Comparison of ENCODE assay signal across 10 mouse cellular contexts in genomic region chr17:86499359-86500045, GRCm38 (mm10). TPM values are rescaled to one million over a fixed set of nuclear protein-coding genes. Genes with fewer than 3 reads are reported as not detected.
DNase-seq lines count a peak whose midpoint lies in the region; ATAC-seq and TF ChIP-seq lines count a peak whose summit lies in the region.
"Had no signal": no experiment of that assay in that cellular context is flagged by ENCODE, and none has a peak within 500 bp of the region (broad histone marks: within the 10 kb centered on the region; RNA-seq: fewer than 3 reads in every experiment).

No protein-coding gene starts in this region.

- WGBS in heart, embryonic 14.5 days = 59% methylated on average over 15 of the region's 15 CpGs
- 51% methylated on average over 15 of the region's 15 CpGs for WGBS in stomach, postnatal 0 days

- peaks cover 6% of the 10 kb centered on the region for H3K36me3 ChIP-seq in heart, embryonic 14.5 days (ENCODE audit: control insufficient read depth, insufficient read depth, low read length)
- H3K36me3 ChIP-seq in stomach, postnatal 0 days (ENCODE audit: control insufficient read depth, insufficient read depth, low read length) = no peaks in the 10 kb centered on the region

- H3K27ac ChIP-seq in heart, embryonic 14.5 days (replicated peaks in 1 of 2; ENCODE audit: control insufficient read depth in 1 of 2, insufficient read depth in 1 of 2, low read depth in 2 of 2, low read length in 2 of 2) = peak overlapping the region; percentile 67 to 78
- peak overlapping the region; percentile 19; the same call in 1 of the 2 replicates for H3K27ac ChIP-seq in stomach, postnatal 0 days (replicated peaks)

- DNase-seq in right cerebral cortex, postnatal 10 days (ENCODE audit: low spot score in 2 of 2) = peak; percentile 44 to 64
- DNase-seq in right cerebral cortex, postnatal 14 days = no peak
- peak; percentile 80 to 81 for DNase-seq in kidney, postnatal 36 days
- DNase-seq in stomach, postnatal 0 days (ENCODE audit: low spot score) = no peak
- no peak for DNase-seq in cerebellum, postnatal 4 days (ENCODE audit: low spot score in 2 of 2)
- DNase-seq in urinary bladder, postnatal 25 days (ENCODE audit: low spot score) = no peak

- H3K9ac ChIP-seq in heart, embryonic 14.5 days (ENCODE audit: low read length) = no peak overlapping the region
- H3K9ac ChIP-seq in stomach, postnatal 0 days (ENCODE audit: low read length) = no peak overlapping the region

- no peaks in the 10 kb centered on the region for H3K27me3 ChIP-seq in heart, embryonic 14.5 days (ENCODE audit: control insufficient read depth, insufficient read depth, low read length)
- H3K27me3 ChIP-seq in stomach, postnatal 0 days (ENCODE audit: control insufficient read depth, insufficient read depth, low read length) = no peaks in the 10 kb centered on the region

- H3K4me1 ChIP-seq in heart, embryonic 14.5 days (ENCODE audit: control insufficient read depth in 2 of 2, insufficient read depth in 2 of 2, low read length in 2 of 2) = peaks cover 6 to 11% of the 10 kb centered on the region in 2 experiments; a peak in 2 of 4 replicates
- H3K4me1 ChIP-seq in stomach, postnatal 0 days (replicated peaks; ENCODE audit: control insufficient read depth, insufficient read depth) = no peaks in the 10 kb centered on the region

- no peak overlapping the region for H3K4me3 ChIP-seq in heart, embryonic 14.5 days (ENCODE audit: control insufficient read depth in 1 of 2, insufficient read depth in 1 of 2, low read depth in 1 of 2, low read length in 2 of 2)
- H3K4me3 ChIP-seq in stomach, postnatal 0 days (ENCODE audit: low read depth, low read length) = no peak overlapping the region
- H3K4me3 ChIP-seq: erythroblast, embryonic 14.5 days had no signal

- no peak for TF ChIP-seq CTCF in stomach, postnatal 0 days (IDR thresholded peaks at IDR 0.05; ENCODE audit: low read depth)

- peak; percentile 58; the same call in 1 of the 2 replicates for ATAC-seq in heart, embryonic 14.5 days (ENCODE audit: insufficient number of reproducible peaks, insufficient read depth, low FRiP score, low read depth)
- ATAC-seq in stomach, postnatal 0 days (ENCODE audit: low FRiP score, low TSS enrichment) = 0 out of 2 replicates have a peak, but pooled peaks have one; percentile 45
- ATAC-seq in erythroblast, adult 5-6 weeks (replicated peaks; ENCODE audit: low FRiP score, poor library complexity, severe bottlenecking) = no peak

- no peak for TF ChIP-seq EP300 in stomach, postnatal 0 days (optimal IDR thresholded peaks at IDR 0.05)

- no peaks in the 10 kb centered on the region for H3K9me3 ChIP-seq in heart, embryonic 14.5 days (ENCODE audit: control insufficient read depth, low read length)
- no peaks in the 10 kb centered on the region for H3K9me3 ChIP-seq in stomach, postnatal 0 days (ENCODE audit: control insufficient read depth, low read length)

- H3K4me2 ChIP-seq in heart, embryonic 14.5 days (ENCODE audit: low read length) = no peak overlapping the region
- H3K4me2 ChIP-seq in stomach, postnatal 0 days (replicated peaks; ENCODE audit: low read depth) = no peak overlapping the region

RNA-seq across cellular contexts. Expression of gene Gm10309, which starts 5.5 kb away (rescaled TPM):
- 0.16 and 0.42 TPM in 2 replicates for polyA plus RNA-seq in heart, embryonic 14.5 days (2014; fragmentation: Nextera tagmentation; extraction: Ambion mirVana)
- polyA plus RNA-seq in stomach, postnatal 0 days (2015; fragmentation: Nextera tagmentation; extraction: Ambion mirVana) = 0.07 and 0.08 TPM in 2 replicates
- total RNA-seq in erythroblast, adult 5-6 weeks (2015; ENCODE audit: low replicate concordance) = not detected in 2 replicates
- total RNA-seq in erythroblast, adult 5-6 weeks (2017; ENCODE audit: low replicate concordance) = not detected in 2 replicates
- total RNA-seq: neutrophil, adult 5-6 weeks had no signal

Comparison
In these comparisons a context has a peak if more than half of its experiments do, and no peak if none do; other contexts are left out.
1. DNase-seq: peak in right cerebral cortex, postnatal 10 days (2 of 2) and kidney, postnatal 36 days (2 of 2); none in right cerebral cortex, postnatal 14 days (single experiment), stomach, postnatal 0 days (single experiment), cerebellum, postnatal 4 days (0 of 2) and urinary bladder, postnatal 25 days (single experiment).